In the genomic region with DNA sequence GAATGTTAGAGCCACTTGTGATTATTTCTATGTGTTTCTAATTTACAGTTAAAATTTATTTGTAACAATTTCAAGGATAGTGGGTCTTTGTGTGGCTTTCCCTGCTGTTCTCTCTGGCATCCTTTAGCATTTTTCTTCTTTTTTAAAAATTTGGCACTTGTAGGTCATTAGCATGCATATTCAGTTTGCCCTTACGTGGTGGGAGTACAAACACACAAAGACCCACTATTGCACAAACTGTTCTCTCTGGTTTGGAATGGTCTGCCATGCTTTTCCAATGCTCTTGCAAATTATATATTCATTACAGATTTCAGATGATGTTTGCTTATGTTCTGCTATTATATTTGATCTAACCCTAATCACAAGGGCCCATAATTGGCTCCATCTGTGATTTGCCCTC, we compare ENCODE assay signal across 14 mouse cellular contexts.
"Had no signal": no experiment of that assay in that cellular context is flagged by ENCODE, and none has a peak within 500 bp of the region (broad histone marks: within the 10 kb centered on the region; RNA-seq: fewer than 3 reads in every experiment).

No protein-coding gene starts in this region.

- H3K27ac ChIP-seq: limb, embryonic 10.5 days; liver, embryonic 15.5 days; midbrain, embryonic 13.5 days had no signal

- H3K27me3 ChIP-seq: liver, embryonic 15.5 days; midbrain, embryonic 13.5 days had no signal

- H3K4me2 ChIP-seq: liver, embryonic 11.5 days; liver, embryonic 15.5 days; midbrain, embryonic 13.5 days had no signal

- DNase-seq: kidney, adult 8-10 months; kidney, postnatal 25 days; lung, adult 2 months; lung, postnatal 36 days; right cerebral cortex, adult 18-20 months; right cerebral cortex, postnatal 25 days; thymus, adult 18-20 months; thymus, postnatal 14 days had no signal

- H3K4me3 ChIP-seq: limb, embryonic 10.5 days; liver, embryonic 15.5 days; midbrain, embryonic 13.5 days had no signal

- H3K4me1 ChIP-seq: limb, embryonic 10.5 days; midbrain, embryonic 13.5 days had no signal

- ATAC-seq: intestine, postnatal 0 days; lung, postnatal 0 days; midbrain, embryonic 13.5 days had no signal

- H3K9me3 ChIP-seq: limb, embryonic 10.5 days; liver, embryonic 15.5 days; midbrain, embryonic 13.5 days had no signal

- H3K9ac ChIP-seq: liver, embryonic 15.5 days; midbrain, embryonic 13.5 days had no signal
